In the genomic region with DNA sequence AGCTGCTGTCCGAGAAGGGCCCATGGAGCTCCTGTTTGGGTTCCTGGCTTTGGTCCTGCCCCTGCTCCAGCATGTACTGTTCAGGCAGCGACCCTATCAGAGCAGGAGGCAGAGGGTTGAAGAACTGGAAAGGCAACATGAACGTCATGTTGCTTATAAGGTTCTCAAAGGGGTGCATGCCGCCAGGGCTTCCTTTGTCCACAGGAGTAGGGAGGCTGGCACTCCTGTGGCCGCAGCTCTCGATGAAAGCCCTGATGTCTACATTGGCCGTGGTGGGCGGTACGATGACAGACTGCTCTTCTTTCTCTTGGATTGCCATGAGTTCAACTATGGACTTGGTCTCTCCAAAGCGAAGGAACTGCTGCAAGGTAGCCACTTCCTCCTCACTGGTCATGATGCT, we compare ENCODE assay signal across 32 mouse cellular contexts. TPM values are rescaled to one million over a fixed set of nuclear protein-coding genes. Genes with fewer than 3 reads are reported as not detected.
"Had no signal": no experiment of that assay in that cellular context is flagged by ENCODE, and none has a peak within 500 bp of the region (broad histone marks: within the 10 kb centered on the region; RNA-seq: fewer than 3 reads in every experiment).

No protein-coding gene starts in this region.

- H3K27ac ChIP-seq: embryonic facial prominence, embryonic 10.5 days; embryonic facial prominence, embryonic 12.5 days; embryonic facial prominence, embryonic 13.5 days; embryonic facial prominence, embryonic 15.5 days; forebrain, embryonic 10.5 days; forebrain, embryonic 12.5 days; forebrain, embryonic 13.5 days; forebrain, embryonic 15.5 days; gastrocnemius, adult 2 months had no signal

- H3K4me2 ChIP-seq: embryonic facial prominence, embryonic 12.5 days; embryonic facial prominence, embryonic 13.5 days; embryonic facial prominence, embryonic 15.5 days; forebrain, embryonic 12.5 days; forebrain, embryonic 13.5 days; forebrain, embryonic 15.5 days had no signal

- H3K4me1 ChIP-seq: embryonic facial prominence, embryonic 10.5 days; embryonic facial prominence, embryonic 12.5 days; embryonic facial prominence, embryonic 13.5 days; embryonic facial prominence, embryonic 15.5 days; forebrain, embryonic 10.5 days; forebrain, embryonic 12.5 days; forebrain, embryonic 13.5 days; forebrain, embryonic 15.5 days had no signal

- DNase-seq: cerebellum, adult 2 months; cerebellum, adult 8-10 months; cerebellum, adult 9-10 months; cerebellum, adult 9-11 months; cerebellum, postnatal 10 days; cerebellum, postnatal 14 days; cerebellum, postnatal 25 days; cerebellum, postnatal 36 days; embryo, embryonic 11 days; forebrain, postnatal 0 days; gastrocnemius, adult 2 months; gastrocnemius, postnatal 10 days; gastrocnemius, postnatal 14 days; gastrocnemius, postnatal 25 days; gastrocnemius, postnatal 36 days; heart, adult 18-20 months had no signal

- H3K36me3 ChIP-seq: embryonic facial prominence, embryonic 10.5 days; embryonic facial prominence, embryonic 12.5 days; embryonic facial prominence, embryonic 13.5 days; embryonic facial prominence, embryonic 15.5 days; forebrain, embryonic 10.5 days; forebrain, embryonic 12.5 days; forebrain, embryonic 15.5 days had no signal

- H3K27me3 ChIP-seq: embryonic facial prominence, embryonic 15.5 days; forebrain, embryonic 12.5 days; forebrain, embryonic 13.5 days; forebrain, embryonic 15.5 days had no signal

- H3K4me3 ChIP-seq: embryonic facial prominence, embryonic 10.5 days; embryonic facial prominence, embryonic 12.5 days; embryonic facial prominence, embryonic 13.5 days; embryonic facial prominence, embryonic 15.5 days; erythroblast, embryonic 14.5 days; forebrain, embryonic 10.5 days; forebrain, embryonic 12.5 days; forebrain, embryonic 13.5 days; forebrain, embryonic 15.5 days; gastrocnemius, adult 2 months had no signal

- H3K9me3 ChIP-seq: embryonic facial prominence, embryonic 10.5 days; embryonic facial prominence, embryonic 12.5 days; embryonic facial prominence, embryonic 13.5 days; embryonic facial prominence, embryonic 15.5 days; forebrain, embryonic 10.5 days; forebrain, embryonic 12.5 days; forebrain, embryonic 13.5 days; forebrain, embryonic 15.5 days had no signal

- ATAC-seq: forebrain, embryonic 13.5 days; forebrain, embryonic 14.5 days; forebrain, embryonic 15.5 days; forebrain, embryonic 16.5 days; forebrain, postnatal 0 days had no signal

- H3K9ac ChIP-seq: embryonic facial prominence, embryonic 12.5 days; embryonic facial prominence, embryonic 13.5 days; embryonic facial prominence, embryonic 15.5 days; forebrain, embryonic 12.5 days; forebrain, embryonic 13.5 days; forebrain, embryonic 15.5 days; forebrain, postnatal 0 days had no signal

RNA-seq across cellular contexts. Expression of a gene that starts 17.5 kb away (rescaled TPM):
- total RNA-seq: common myeloid progenitor, adult 5-6 weeks; forebrain, postnatal 0 days; gastrocnemius, adult 18-20 months; gastrocnemius, adult 2 months; gastrocnemius, adult 8-10 months; gastrocnemius, postnatal 10 days; gastrocnemius, postnatal 14 days; gastrocnemius, postnatal 36 days; granulocyte monocyte progenitor cell, adult 5-6 weeks had no signal
- polyA plus RNA-seq: cerebellum, adult 2 months; cortical plate, adult 2 months; erythroblast, embryonic 14.5 days; forebrain, embryonic 13.5 days; forebrain, postnatal 0 days had no signal

RNA-seq across cellular contexts. Expression of a gene that starts 40.3 kb away (rescaled TPM):
- polyA plus RNA-seq: erythroblast, embryonic 14.5 days had no signal
